Mouse (Mus musculus): ENCODE data around the gene Rnf10. TPM values are rescaled to one million over a fixed set of nuclear protein-coding genes. Genes with fewer than 3 reads are reported as not detected.
A peak's percentile ranks its signal among the peaks of the same experiment; 100 is the strongest.

The Rnf10 gene
- total RNA-seq, 4 experiments from 2014 or later, result 304 to 367 (median 342) TPM

DNA sequence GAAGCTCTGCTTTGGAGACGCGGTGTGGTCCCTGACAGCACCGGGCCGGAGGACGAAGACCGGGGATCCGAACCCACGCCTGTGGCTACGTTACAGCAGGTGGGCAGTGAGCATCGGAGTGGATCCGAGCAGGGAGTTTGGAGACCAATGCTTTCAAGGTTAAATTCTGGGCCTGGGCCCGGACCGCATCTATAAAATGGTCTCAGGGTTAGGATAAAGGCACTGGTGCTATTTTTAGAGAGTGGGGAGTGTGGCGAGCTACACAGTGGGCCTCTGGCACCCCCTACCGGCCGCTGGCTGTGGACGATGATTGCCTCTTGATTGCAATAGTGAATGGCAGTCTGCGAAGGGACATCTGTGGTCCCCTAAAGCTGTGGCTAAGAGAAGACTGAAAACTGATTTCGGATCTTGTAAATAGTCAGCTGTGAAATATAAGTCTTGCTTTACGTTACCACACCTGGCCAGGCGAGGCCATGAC, 36.9 kb downstream of the Rnf10 start, which contains the start of gene Pop5:
Pop5 (plus strand) TSS at position 51 of the 478 bp plus-strand sequence.
- DNase-seq (ENCODE audit: low spot score in 2 of 2), result peak; percentile 83 to 84

GRCm38 (mm10) chr5:115235323-115235771, 37.4 kb downstream of the Rnf10 start:
- peak; percentile 30 to 51 for DNase-seq (ENCODE audit: low spot score in 2 of 2)

DNA sequence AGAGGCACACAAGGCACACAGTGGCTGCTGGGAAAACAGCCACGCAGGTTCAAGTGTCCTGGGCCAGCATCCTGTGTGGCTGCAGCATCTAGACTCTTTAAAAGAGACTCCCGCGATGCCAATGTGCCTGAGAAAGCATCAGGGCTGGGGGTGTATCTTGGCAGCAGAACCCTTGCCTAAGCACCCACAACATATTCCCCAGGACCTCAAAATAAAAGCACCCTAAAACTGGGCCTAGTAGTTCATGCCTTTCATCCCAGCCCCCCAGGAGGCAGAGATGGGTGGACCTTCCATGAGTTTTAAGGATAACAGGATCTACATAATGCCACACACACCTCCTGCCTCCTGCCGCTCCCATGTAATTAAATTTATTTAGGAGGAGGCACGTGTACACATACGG, 38.2 kb downstream of the Rnf10 start:
- no peak for DNase-seq (ENCODE audit: low spot score in 2 of 2)

- DNase-seq (ENCODE audit: low spot score in 2 of 2), result no peak
Measured at GRCm38 (mm10) chr5:115233031-115233780, 39.5 kb downstream of the Rnf10 start.

DNA sequence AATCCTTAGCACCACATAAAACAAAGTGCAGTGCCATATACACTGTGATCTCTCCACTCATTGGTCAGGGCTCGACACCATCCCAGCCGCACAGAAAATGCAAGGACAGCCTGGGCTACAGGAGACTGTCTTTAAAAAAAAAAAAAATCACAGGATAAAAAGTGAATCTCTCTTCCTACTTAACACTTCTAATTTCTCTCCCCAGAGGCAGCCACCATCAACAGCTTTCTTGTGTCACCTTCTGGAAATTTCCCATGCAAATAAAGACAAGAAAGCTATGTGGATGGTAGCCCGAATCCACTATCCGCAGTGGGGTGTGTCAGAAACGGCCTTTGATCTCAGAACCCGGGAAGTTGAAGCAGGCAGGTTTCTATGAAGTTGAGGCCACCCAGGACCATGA, 40.2 kb downstream of the Rnf10 start:
- no peak for DNase-seq (ENCODE audit: low spot score in 2 of 2)

- DNase-seq (ENCODE audit: low spot score in 2 of 2), result no peak
Measured at GRCm38 (mm10) chr5:115231552-115232120, 41.1 kb downstream of the Rnf10 start.

- peak in 1 of 2 experiments; percentile 27 for DNase-seq (ENCODE audit: low spot score in 2 of 2)
Measured at GRCm38 (mm10) chr5:115230830-115231551, 41.7 kb downstream of the Rnf10 start.

DNA sequence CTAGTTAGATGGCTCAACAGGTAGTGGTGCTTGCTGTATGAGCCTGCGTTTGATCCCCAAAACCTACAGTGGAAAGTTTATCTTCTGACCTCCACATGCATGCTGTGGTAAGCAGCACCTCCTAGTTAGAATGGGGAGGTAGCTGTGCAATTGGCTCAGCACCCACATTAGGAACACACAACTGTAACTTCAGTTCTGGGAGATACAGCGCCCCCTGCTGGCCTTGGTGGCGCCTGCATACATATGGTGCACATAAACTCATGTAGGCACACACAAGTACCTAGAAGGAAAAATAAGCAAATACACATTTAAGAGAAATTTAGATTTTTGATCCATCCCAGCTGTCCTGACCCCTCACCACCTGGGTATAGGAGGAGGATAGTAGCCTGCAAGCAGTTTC, 50.2 kb downstream of the Rnf10 start:
- no peak for DNase-seq (ENCODE audit: low spot score in 2 of 2)

GRCm38 (mm10) chr5:115220931-115221640, 51.6 kb downstream of the Rnf10 start:
- DNase-seq (ENCODE audit: low spot score in 2 of 2), result no peak

DNA sequence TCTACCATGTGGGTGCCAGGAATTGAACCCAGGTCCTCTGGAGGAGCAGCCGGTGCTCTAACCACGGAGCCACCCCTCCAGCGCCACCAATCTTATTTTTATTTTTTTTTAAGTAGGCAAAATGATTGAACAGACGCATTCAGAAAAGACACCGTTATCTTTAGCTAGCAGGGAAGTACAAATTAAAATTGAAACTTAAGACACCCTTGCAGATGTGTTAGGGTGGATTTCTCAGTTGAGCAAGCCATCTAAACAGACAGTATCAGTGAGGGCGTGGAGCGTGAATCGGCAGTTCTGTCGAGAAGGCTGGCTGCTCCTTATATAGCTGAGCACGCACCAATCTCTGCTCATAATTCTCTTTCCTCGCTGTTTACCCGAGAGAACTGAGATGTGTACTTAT, 54.7 kb downstream of the Rnf10 start:
- no peak for DNase-seq (ENCODE audit: low spot score in 2 of 2)

GRCm38 (mm10) chr5:115215273-115216185, 57.2 kb downstream of the Rnf10 start:
- no peak for DNase-seq (ENCODE audit: low spot score in 2 of 2)

DNA sequence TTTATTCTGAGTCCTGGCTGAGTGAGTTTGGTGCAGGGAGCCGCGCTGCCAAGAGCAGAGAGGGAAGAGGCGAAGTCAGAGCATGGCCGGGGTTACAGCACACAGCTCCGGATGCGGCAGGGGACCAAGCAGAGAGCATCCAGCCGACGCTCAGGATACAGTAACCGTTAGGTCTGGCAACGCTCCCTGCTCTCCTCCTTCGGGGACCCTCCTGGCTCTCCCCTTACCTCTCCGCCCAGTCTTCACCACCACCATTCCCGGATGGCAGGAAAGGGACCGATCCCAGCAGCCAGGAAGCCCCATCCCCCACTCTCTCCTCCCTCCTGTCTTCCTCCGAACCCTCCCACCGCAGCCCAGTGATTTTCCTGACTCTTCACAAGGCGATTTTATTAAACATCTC, 57.8 kb downstream of the Rnf10 start:
- DNase-seq (ENCODE audit: low spot score in 2 of 2), result no peak

DNA sequence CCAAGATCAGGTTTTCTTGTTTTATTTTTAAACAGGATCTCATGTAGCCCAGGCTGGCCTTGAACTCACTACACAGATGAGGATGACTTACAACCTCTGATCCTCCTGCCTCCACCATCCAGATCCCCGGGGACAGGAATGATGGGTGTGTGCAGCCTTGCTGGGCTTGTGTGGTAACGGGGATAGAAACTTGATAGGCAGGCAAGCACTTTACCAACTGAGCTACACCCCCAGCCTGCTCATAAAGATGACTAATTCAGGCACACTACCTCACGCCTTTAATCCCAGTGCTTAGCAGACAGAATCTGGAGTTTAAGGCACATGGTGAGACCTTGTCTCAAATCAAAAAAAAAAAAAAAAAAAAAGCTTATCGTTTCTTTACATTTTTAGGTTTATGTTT, 59.8 kb downstream of the Rnf10 start:
- no peak for DNase-seq (ENCODE audit: low spot score in 2 of 2)

- DNase-seq (ENCODE audit: low spot score in 2 of 2), result no peak
Measured at GRCm38 (mm10) chr5:115212451-115212850, 60.2 kb downstream of the Rnf10 start.

- no peak for DNase-seq (ENCODE audit: low spot score in 2 of 2)
Measured at GRCm38 (mm10) chr5:115210380-115210779, 62.3 kb downstream of the Rnf10 start.

- no peak for DNase-seq (ENCODE audit: low spot score in 2 of 2)
Measured at GRCm38 (mm10) chr5:115208601-115209000, 64.1 kb downstream of the Rnf10 start.

GRCm38 (mm10) chr5:115207892-115208291, 64.8 kb downstream of the Rnf10 start:
- no peak for DNase-seq (ENCODE audit: low spot score in 2 of 2)

GRCm38 (mm10) chr5:115207244-115207643, 65.5 kb downstream of the Rnf10 start:
- no peak for DNase-seq (ENCODE audit: low spot score in 2 of 2)

GRCm38 (mm10) chr5:115204562-115205311, 68.0 kb downstream of the Rnf10 start:
- peak in 1 of 2 experiments; percentile 32 for DNase-seq (ENCODE audit: low spot score in 2 of 2)

All from gastrocnemius, adult 8-10 months (tissue).